In the genomic region with DNA sequence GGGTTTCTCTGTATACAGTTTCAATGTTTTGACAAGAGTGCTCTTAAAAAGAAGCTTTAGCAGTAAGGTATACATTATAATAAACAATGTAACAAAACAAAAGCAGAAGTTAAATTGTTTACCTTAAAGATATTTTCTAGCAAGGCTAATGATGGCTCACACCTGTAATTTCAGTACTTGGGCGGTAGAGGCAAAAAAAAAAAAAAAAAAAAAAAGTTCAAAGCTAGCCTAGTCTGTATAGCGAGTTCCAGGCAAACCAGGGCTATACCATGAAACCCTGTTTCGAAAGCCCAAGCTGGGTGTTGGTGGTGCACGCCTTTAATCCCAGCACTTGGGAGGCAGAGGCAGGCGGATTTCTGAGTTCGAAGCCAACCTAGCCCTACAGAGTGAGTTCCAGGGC, we compare ENCODE assay signal across 26 mouse cellular contexts.
"Had no signal": no experiment of that assay in that cellular context is flagged by ENCODE, and none has a peak within 500 bp of the region (broad histone marks: within the 10 kb centered on the region; RNA-seq: fewer than 3 reads in every experiment).

No protein-coding gene starts in this region.

- H3K4me1 ChIP-seq: heart, embryonic 10.5 days; heart, embryonic 12.5 days; hindbrain, embryonic 12.5 days; intestine, embryonic 15.5 days; limb, embryonic 12.5 days had no signal

- DNase-seq: gastrocnemius, adult 2 months; gastrocnemius, postnatal 10 days; gastrocnemius, postnatal 25 days; heart, adult 18-20 months; heart, postnatal 10 days; heart, postnatal 4 days; kidney, adult 18-20 months; kidney, adult 8-10 months; kidney, postnatal 10 days; kidney, postnatal 25 days; kidney, postnatal 4 days had no signal

- H3K27ac ChIP-seq: gastrocnemius, adult 2 months; heart, embryonic 10.5 days; hindbrain, embryonic 10.5 days; hindbrain, embryonic 12.5 days; hindbrain, embryonic 14.5 days; intestine, embryonic 15.5 days; layer of hippocampus, adult 2 months; left cerebral cortex, adult 2 months; limb, embryonic 10.5 days; limb, embryonic 12.5 days had no signal

- H3K27me3 ChIP-seq: heart, embryonic 12.5 days; hindbrain, embryonic 12.5 days; intestine, embryonic 15.5 days; limb, embryonic 12.5 days; liver, embryonic 12.5 days; liver, embryonic 15.5 days had no signal

- H3K9me3 ChIP-seq: heart, embryonic 10.5 days; heart, embryonic 12.5 days; hindbrain, embryonic 10.5 days; hindbrain, embryonic 12.5 days; intestine, embryonic 15.5 days; limb, embryonic 10.5 days; limb, embryonic 12.5 days; liver, embryonic 12.5 days; liver, embryonic 15.5 days had no signal

- H3K36me3 ChIP-seq: heart, embryonic 10.5 days; heart, embryonic 12.5 days; hindbrain, embryonic 10.5 days; hindbrain, embryonic 12.5 days; intestine, embryonic 15.5 days; limb, embryonic 10.5 days; limb, embryonic 12.5 days; liver, embryonic 12.5 days; liver, embryonic 15.5 days had no signal

- ATAC-seq: hindbrain, embryonic 16.5 days; inflammation-experienced regulatory T-cells, adult 6 months; intestine, embryonic 15.5 days; intestine, postnatal 0 days; liver, embryonic 12.5 days had no signal

- H3K4me2 ChIP-seq: heart, embryonic 12.5 days; hindbrain, embryonic 12.5 days; hindbrain, embryonic 14.5 days; intestine, embryonic 15.5 days; limb, embryonic 12.5 days; liver, embryonic 12.5 days; liver, embryonic 15.5 days had no signal

- H3K9ac ChIP-seq: heart, embryonic 12.5 days; hindbrain, embryonic 12.5 days; hindbrain, embryonic 14.5 days; intestine, embryonic 15.5 days; limb, embryonic 12.5 days; liver, embryonic 12.5 days had no signal

- H3K4me3 ChIP-seq: gastrocnemius, adult 2 months; heart, embryonic 10.5 days; heart, embryonic 12.5 days; hindbrain, embryonic 10.5 days; hindbrain, embryonic 12.5 days; intestine, embryonic 15.5 days; layer of hippocampus, adult 2 months; left cerebral cortex, adult 2 months; limb, embryonic 10.5 days; limb, embryonic 12.5 days; liver, embryonic 12.5 days; liver, embryonic 15.5 days had no signal
